Mouse (Mus musculus) spleen, embryonic (tissue): ENCODE measurements around the gene Ndufb8.

ENCODE experiments used
- CTCF ChIA-PET: fragments of 350-600 bp; sonication (Branson Sonifier 250); formaldehyde crosslinking; loops from one replicate; lab custom pipeline; 2022; lab: Charles Lee

The Ndufb8 gene

DNA sequence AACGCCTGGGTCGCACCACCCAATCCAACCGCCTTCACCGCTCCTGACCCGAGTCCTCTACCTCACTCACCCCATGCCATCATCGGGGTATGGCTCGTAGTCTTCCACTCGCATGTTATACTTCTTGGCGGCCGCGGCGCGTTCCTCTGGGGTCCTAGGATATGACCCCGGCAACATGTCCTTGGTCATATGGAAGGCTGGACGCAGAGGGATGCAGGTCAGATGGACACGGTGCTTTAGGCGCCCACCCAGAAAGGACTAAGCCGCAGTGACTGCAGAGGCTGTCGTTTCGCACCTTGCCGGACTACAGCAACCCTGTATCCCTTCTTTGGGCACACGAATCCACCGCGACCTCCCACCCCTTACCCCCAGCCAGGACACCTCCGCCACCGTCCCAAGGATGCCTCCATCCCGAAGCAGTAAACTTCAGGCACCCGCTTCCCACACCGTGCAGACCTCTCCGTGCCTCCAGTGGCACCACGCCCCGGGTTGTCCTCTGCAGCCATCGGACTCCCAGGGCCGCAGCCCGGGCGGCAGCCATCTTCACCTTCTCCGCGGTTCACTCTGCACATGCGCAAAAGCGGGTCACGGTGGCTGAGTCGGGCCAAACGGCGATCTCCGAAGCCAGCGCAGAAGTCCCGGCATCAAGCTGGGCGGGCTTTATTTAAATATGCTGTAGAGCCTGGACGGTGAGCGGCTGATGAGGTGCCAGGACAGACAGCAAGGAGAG, at the start of gene Ndufb8:
Ndufb8 (minus strand) TSS at position 580 of the 730 bp plus-strand sequence.
- CTCF ChIA-PET = interaction anchor here (1.0 kb wide), 1 partner anchor 10 kb away, joined by 3 read pairs; the partner anchor contains the start of gene Sec31b

DNA sequence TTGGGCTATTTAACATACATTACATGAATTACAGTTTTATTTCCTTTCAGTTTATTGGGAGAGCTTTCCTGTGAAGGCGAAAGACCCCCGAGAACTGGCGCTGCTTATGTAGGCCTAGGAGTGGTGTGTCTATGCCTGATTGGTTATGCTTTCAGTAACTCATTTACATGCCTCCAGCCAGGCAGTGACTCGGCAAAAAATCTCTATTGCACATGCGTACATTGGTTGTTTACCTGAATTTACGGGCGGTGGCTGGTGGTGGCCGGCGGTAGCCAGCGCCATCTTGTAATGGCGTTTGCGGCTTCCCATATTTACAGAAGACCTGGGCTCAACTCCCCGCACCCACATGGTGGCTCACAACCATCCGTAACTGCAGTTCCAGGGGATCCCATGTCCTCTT, 38.9 kb upstream of the Ndufb8 start:
- CTCF ChIA-PET = no interaction called here

DNA sequence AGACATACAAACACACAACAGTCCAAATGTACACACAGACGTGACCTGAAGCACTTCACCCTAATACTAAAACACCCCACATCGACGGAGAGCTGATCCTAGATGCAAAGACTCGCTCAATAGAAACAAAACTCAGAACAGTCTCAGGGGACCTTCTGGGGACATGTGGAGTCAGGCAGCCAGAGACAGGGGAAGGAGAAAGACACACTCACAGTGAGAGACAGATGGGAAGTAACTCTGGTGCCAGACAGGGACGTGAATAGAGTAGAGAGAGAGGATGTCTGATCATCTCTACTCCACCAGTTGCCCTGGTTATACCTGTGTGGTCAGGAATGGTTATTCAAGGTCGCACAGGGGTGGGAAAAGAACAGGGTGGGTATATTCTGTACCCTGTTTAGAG, 36.4 kb upstream of the Ndufb8 start:
- CTCF ChIA-PET = no interaction called here

DNA sequence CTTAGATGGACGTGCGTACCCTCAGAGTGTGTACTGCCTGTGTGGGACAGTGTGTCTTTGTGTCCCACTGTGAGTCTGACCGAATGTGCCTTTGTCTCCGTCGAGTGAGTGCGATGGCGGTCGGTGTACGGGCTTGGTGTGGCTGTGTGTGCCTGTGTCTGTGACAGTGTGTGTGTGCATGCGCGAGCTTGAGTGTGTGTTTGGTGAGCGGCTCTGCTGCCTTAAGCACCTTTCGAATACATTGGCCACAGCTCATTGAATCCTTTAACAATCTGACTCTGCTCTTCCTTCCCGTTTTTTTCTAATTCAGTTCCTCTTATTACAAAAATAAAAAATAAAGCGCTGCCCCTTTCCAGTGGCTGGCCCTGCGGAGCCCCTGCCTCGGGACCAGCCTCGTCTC, 35.8 kb upstream of the Ndufb8 start:
- CTCF ChIA-PET = no interaction called here

- CTCF ChIA-PET = no interaction called here
Observed at GRCm38 (mm10) chr19:44589591-44590223, 34.5 kb upstream of the Ndufb8 start.

DNA sequence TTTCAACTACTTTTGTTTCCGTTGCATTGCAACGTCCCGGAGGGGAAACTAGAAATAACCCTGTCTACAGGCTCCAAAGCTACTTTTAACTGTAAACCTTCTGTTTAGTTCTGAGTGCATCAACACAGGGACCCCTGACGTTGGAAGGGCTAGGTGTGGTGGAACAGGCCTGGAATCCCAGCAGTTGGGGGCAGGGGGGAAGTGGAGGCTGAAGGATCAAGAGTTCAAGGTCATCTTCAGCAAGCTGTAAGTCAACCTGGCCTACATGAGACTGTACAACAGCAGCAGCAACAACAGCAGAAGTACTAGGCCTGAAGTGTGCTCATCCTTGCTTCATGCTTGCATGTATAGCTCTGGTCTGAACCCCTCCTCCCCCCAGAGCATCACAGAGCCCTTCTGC, 32.8 kb upstream of the Ndufb8 start:
- CTCF ChIA-PET = interaction anchor here (0.6 kb wide), 1 partner anchor 212 kb away, joined by 5 read pairs; no protein-coding TSS in a partner anchor

DNA sequence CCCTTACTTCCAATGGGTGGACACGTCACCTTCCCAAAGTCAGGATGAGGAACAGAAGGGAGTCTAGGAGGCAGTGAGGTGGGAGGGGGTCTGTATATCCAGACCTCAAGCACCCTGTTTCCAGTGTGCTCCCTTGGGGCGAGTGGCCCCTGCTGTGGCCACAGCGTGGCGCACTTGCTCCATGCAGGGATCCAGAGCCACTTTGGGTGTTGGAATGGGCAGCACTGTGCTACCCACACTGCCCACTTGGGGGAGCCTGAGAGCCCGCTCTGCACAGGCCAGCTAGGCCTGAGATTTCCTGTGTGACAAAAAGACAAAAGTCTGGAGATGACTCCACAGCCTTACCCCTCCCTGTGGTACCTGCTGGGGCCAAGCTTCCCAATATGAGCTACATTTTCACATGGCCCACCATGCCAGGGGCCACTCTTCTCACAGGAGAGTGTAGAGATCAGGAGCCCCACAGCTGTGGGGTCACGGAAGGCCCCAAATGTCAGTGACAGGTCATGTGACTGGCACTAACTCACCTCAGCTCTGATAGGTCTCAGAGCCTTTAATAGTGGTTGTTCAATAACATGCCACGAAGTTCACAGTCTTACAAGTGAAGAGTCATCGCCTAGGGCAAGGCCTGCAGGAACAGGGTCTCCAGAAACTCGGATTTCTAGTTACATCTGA, 27.5 kb upstream of the Ndufb8 start:
- CTCF ChIA-PET = no interaction called here

DNA sequence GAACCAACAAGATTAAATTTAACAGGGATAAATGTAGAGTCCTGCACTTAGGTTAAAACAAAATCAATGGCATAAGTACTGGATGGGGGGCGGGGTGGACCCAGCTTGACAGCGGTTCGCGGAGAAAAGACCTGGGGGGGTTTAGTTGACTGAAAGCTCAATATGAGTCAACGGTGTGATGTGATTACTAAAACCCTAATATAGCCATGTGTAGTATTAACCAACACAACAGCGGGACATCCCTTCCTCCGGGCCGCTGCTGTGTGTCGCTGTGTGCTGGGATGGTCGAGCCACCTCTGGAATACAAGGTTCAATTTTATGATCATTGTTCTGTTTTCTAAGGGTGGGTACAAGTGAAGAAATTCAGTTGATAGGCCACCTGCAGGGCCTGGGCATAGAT, 26.9 kb upstream of the Ndufb8 start:
- CTCF ChIA-PET = no interaction called here

DNA sequence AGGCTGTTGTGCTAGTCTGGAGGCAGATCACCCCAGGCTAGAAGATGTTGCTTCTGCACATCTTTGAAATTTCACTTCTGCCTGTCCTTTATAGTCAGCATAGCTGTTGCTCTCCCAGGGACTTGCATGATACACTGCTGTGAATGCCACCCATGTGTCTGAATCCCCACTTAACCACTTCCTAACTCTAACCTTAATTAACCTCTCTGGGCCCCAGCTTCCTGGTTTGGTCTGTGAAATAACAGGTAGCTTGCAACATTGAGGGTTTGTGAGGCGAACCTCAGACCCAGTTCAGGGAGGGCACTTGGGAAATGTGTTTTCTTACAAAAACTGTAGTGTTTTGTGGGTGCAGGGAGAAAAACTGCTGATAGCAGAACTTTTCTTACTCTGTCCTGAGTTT, 22.8 kb upstream of the Ndufb8 start:
- CTCF ChIA-PET = interaction anchor here (0.6 kb wide), 1 partner anchor 15 kb away, joined by 5 read pairs; the partner anchor contains the start of gene Hif1an

- CTCF ChIA-PET = no interaction called here
Observed at GRCm38 (mm10) chr19:44576275-44576674, 21.0 kb upstream of the Ndufb8 start.

DNA sequence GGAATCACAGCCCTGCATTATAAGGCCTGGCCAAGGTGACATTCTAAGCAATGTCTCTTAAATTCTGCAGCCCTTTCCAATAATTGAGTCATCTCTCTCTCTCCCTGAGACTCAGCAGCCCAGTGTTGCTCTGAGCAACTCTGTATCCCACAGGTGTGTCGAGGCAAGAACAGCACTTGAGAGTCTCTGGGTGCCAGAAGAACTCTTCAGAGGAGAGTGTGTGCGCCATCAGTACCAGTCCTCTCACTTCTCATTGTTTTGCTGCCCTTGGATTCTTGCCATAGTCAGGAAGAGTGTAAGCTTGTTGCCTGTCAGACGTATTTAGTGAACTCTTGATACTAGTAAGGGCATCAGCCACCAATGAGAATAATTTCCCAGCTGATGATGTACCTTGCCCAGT, 12.5 kb upstream of the Ndufb8 start:
- CTCF ChIA-PET = no interaction called here

GRCm38 (mm10) chr19:44564006-44564405, 8.8 kb upstream of the Ndufb8 start:
- CTCF ChIA-PET = interaction anchor here (0.5 kb wide), 1 partner anchor 8 kb away, joined by 3 read pairs; no protein-coding TSS in a partner anchor

DNA sequence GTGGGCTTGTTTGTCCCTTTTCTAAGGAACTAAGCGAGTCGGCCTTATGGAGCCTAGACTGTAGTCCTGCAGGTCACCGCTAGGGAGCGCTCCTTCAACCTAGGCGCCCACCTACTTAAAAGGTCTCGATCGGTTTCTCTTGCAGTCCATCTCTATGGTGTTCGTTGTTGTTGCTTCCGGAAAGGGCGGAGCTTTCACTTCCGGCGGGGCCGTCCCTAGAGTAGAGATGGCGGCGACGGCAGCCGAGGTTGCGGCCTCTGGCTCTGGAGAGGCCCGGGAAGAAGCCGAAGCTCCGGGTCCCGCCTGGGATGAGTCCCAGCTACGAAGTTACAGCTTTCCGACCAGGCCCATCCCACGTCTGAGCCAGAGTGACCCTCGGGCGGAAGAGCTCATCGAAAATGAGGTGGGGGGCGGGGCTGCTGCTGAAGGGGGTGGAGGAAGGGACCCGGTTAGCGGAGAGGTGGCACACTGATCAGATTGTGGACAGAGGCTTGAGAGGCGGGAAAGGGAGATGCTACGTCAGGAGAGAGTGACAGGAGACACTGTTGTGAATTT, 7.5 kb upstream of the Ndufb8 start, which contains the start of gene Hif1an:
Hif1an (plus strand) TSS at position 199 of the 555 bp plus-strand sequence.
- CTCF ChIA-PET = interaction anchor here (0.6 to 1.1 kb wide), 5 partner anchors 10 to 507 kb away, joined by 3 to 7 read pairs (median 4); partner anchors contain the start of gene Wnt8b

DNA sequence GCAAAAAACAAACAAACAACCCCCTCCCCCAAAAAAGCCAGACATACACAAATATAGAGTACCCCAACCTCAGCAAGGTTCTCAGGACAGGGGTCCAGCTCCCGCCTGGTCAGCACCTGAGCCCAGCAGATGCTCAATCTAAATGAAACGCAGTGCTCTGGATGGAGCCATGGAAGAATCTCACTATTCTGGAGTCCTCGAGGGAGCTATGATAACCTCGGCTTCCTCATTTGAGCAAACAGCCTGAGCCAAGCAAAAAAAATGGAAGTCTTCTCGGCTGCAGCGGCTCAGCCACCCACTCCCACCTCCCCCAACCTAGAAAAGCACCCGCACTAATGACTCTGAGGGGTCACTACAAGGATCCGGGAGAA, 765 bp downstream of the Ndufb8 start:
- CTCF ChIA-PET = no interaction called here

DNA sequence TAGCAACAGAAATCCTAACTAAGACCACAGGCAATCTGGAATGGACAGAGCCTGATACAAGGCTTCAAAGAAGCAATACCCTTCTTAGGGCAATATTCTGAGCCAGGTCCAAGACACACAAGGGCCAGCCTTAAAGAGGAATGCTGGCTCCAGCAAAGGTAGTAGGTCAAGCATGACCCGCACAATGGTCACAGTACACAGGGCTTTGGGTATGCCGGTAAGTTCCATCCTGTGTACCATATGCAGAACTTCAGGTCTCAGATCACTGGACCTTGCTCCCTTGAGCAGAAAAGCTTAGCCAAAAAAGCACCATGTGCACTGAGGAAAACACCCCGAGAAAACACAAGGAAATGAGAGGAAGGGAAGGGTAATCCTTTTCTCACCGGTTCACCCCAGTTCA, 2.0 kb downstream of the Ndufb8 start:
- CTCF ChIA-PET = no interaction called here

DNA sequence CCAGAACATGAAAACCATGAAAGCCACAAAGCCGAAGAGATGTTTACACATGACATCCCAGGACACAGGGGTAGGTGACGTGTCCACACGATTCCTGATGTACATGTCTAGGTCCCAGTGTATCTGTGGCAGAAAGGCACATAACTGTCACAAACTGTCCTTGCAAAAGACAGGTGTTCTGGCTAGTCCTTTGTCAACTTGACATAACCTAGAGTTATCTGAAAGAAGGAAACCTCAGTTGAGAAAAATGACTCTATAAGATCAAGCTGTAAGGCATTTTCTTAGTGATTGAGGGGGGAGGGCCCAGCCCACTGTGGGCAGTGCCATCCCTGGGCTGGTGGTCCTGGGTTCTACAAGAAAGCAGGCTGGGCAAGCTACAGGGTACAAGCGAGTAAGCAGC, 2.5 kb downstream of the Ndufb8 start, which contains the start of gene Gm20538:
Gm20538 (minus strand) TSS at position 101 of the 400 bp plus-strand sequence.
- CTCF ChIA-PET = no interaction called here

DNA sequence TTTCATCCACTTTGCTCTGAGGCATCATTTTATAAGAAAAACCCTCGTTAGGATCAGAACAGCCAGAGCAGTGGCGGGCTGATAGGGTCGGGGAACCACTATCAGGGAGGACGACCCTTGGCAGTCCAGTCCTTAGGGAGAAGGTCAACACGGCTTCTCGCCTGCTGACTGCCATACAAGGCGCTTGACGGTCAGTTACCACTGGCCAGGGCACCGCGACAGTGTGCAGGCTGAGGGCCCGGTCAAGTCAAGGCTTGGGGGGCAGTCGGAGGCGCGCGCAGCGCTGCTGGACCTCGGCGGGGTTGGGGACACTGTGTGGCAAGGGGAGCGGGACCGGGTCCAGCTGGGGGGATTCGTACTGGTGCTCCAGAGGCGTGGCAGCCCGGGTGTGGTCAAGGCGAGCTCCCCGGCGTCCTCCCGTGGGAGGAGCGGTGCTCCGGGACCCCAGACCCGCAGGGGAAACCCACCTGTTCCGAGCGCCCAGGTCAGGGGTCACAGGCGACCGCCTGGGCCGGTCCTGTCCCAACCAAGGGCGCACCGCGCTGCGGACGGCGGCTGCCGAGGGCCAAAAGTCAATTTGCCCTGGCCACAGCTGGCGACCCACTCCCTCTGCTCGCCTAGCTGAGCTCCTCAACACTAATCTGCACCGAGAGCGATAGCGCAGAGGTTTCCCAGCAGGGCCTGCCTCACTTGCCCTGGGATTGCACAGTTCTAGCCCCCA, 9.8 kb downstream of the Ndufb8 start, which contains the start of gene Sec31b:
Sec31b (minus strand) TSS at position 544 of the 721 bp plus-strand sequence.
- CTCF ChIA-PET = interaction anchor here (1.3 kb wide), 1 partner anchor 10 kb away, joined by 3 read pairs; the partner anchor contains the start of gene Ndufb8

GRCm38 (mm10) chr19:44544775-44545174, 10.5 kb downstream of the Ndufb8 start:
- CTCF ChIA-PET = interaction anchor here (0.6 to 1.3 kb wide), 2 partner anchors 11 to 165 kb away, joined by 3 to 7 read pairs; partner anchors contain the start of gene Ndufb8

GRCm38 (mm10) chr19:44544372-44544771, 10.9 kb downstream of the Ndufb8 start:
- CTCF ChIA-PET = interaction anchor here (0.6 kb wide), 1 partner anchor 164 kb away, joined by 7 read pairs; no protein-coding TSS in a partner anchor

- CTCF ChIA-PET = no interaction called here
Observed at GRCm38 (mm10) chr19:44542694-44543178, 12.5 kb downstream of the Ndufb8 start.

DNA sequence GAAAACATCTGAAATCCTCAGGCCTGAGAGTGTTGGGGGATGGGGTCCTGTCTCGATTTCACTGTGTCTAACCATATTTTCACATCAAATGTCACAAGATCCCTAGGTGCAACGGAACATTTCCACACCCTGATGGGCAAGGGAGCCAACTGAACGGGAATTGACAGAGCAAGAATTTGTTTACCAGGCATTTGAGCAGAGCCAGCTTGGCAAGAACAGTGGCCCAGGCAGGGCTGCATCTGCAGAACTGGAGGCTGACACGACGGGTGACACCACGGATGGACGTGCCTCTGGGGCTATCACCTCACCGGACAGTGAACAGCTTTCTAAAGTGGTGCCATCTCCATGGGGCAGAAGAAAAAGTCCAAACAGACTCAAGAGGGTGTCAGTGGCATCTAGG, 17.8 kb downstream of the Ndufb8 start:
- CTCF ChIA-PET = no interaction called here
